ENCODE assay signal across 15 mouse cellular contexts in genomic region chr9:45938088-45938487, GRCm38 (mm10). TPM values are rescaled to one million over a fixed set of nuclear protein-coding genes. Genes with fewer than 3 reads are reported as not detected.
A peak's percentile ranks its signal among the peaks of the same experiment; 100 is the strongest.
DNase-seq lines count a peak whose midpoint lies in the region; ATAC-seq and TF ChIP-seq lines count a peak whose summit lies in the region.
"Had no signal": no experiment of that assay in that cellular context is flagged by ENCODE, and none has a peak within 500 bp of the region (broad histone marks: within the 10 kb centered on the region; RNA-seq: fewer than 3 reads in every experiment).

No protein-coding gene starts in this region.

- H3K27ac ChIP-seq in kidney, adult 2 months (ENCODE audit: insufficient read depth, low read depth, low read length), result peak overlapping the region; percentile 53
- no peak overlapping the region for H3K27ac ChIP-seq in kidney, embryonic 15.5 days
- H3K27ac ChIP-seq in forebrain, embryonic 16.5 days (ENCODE audit: low read length), result no peak overlapping the region
- H3K27ac ChIP-seq: forebrain, embryonic 12.5 days; liver, embryonic 15.5 days had no signal

- H3K27me3 ChIP-seq in kidney, adult 2 months (replicated peaks; ENCODE audit: control insufficient read depth, insufficient read depth, low read length), result no peaks in the 10 kb centered on the region
- H3K27me3 ChIP-seq in kidney, embryonic 15.5 days, result peaks cover 4% of the 10 kb centered on the region
- H3K27me3 ChIP-seq in forebrain, embryonic 16.5 days (replicated peaks; ENCODE audit: control insufficient read depth, insufficient read depth, low read length), result 0 out of 2 replicates have a peak, but pooled peaks cover 4% of the 10 kb centered on the region

- no peak overlapping the region for H3K4me2 ChIP-seq in kidney, embryonic 15.5 days
- H3K4me2 ChIP-seq in forebrain, embryonic 16.5 days (ENCODE audit: low read length), result no peak overlapping the region
- H3K4me2 ChIP-seq: forebrain, embryonic 12.5 days; liver, embryonic 15.5 days had no signal

- H3K4me1 ChIP-seq in kidney, adult 2 months (ENCODE audit: control insufficient read depth, insufficient read depth, low read length), result peaks cover 1% of the 10 kb centered on the region; the same call in 1 of the 2 replicates
- peaks cover 16% of the 10 kb centered on the region for H3K4me1 ChIP-seq in kidney, embryonic 15.5 days
- peaks cover 5% of the 10 kb centered on the region for H3K4me1 ChIP-seq in forebrain, embryonic 16.5 days (replicated peaks; ENCODE audit: control insufficient read depth, insufficient read depth, low read length)

- H3K9ac ChIP-seq in kidney, embryonic 15.5 days, result no peak overlapping the region
- no peak overlapping the region for H3K9ac ChIP-seq in forebrain, embryonic 16.5 days (replicated peaks; ENCODE audit: low read depth, low read length)
- H3K9ac ChIP-seq: forebrain, embryonic 12.5 days; liver, embryonic 15.5 days had no signal

- peak; percentile 55 to 64 for DNase-seq in cerebellum, postnatal 10 days
- no peak for DNase-seq in cerebellum, adult 8-10 months
- DNase-seq in kidney, adult 2 months, result peak; percentile 52
- peak; percentile 72 for DNase-seq in adipocyte (ENCODE audit: low spot score)
- peak; percentile 77 for DNase-seq in adrenal gland, postnatal 25 days
- no peak for DNase-seq in embryo, embryonic 11 days
- DNase-seq: cerebellum, adult 11 months; lung, postnatal 14 days; right cerebral cortex, adult 18-20 months; thymus, adult 2 months had no signal

- no peak for ATAC-seq in kidney, embryonic 15.5 days (replicated peaks; ENCODE audit: low FRiP score)
- ATAC-seq in forebrain, embryonic 16.5 days, result no peak

- no peak for TF ChIP-seq POLR2A in kidney, adult 2 months (IDR thresholded peaks at IDR 0.05; ENCODE audit: low read depth, low read length)

- no peak for TF ChIP-seq CTCF in kidney, adult 2 months (conservative IDR thresholded peaks at IDR 0.05; ENCODE audit: insufficient read depth, insufficient read length, low read depth, low read length)

- peaks cover 4% of the 10 kb centered on the region; the same call in 1 of the 2 replicates for H3K36me3 ChIP-seq in kidney, adult 2 months (ENCODE audit: control insufficient read depth, insufficient read depth, low read length)
- H3K36me3 ChIP-seq in kidney, embryonic 15.5 days, result peaks cover 44% of the 10 kb centered on the region
- peaks cover 17% of the 10 kb centered on the region; the same call in 1 of the 2 replicates for H3K36me3 ChIP-seq in forebrain, embryonic 16.5 days (ENCODE audit: control insufficient read depth, insufficient read depth)

- WGBS in kidney, adult 2 months, result 71% methylated on average over 8 of the region's 8 CpGs
- 88% methylated on average over 8 of the region's 8 CpGs for WGBS in kidney, embryonic 15.5 days
- 91% methylated on average over 8 of the region's 8 CpGs for WGBS in forebrain, embryonic 16.5 days

- no peak overlapping the region for H3K4me3 ChIP-seq in kidney, adult 2 months (ENCODE audit: insufficient read depth, low read depth, low read length)
- no peak overlapping the region for H3K4me3 ChIP-seq in kidney, embryonic 15.5 days (replicated peaks)
- no peak overlapping the region for H3K4me3 ChIP-seq in forebrain, embryonic 16.5 days (replicated peaks; ENCODE audit: low read length)
- H3K4me3 ChIP-seq: forebrain, embryonic 12.5 days; liver, embryonic 15.5 days had no signal

- H3K9me3 ChIP-seq in kidney, embryonic 15.5 days (replicated peaks), result no peaks in the 10 kb centered on the region
- H3K9me3 ChIP-seq in forebrain, embryonic 16.5 days (ENCODE audit: control insufficient read depth, low read length), result no peaks in the 10 kb centered on the region
- H3K9me3 ChIP-seq: forebrain, embryonic 12.5 days; liver, embryonic 15.5 days had no signal

RNA-seq across cellular contexts. Expression of gene Tagln, which starts 2.2 kb away (rescaled TPM):
- polyA plus RNA-seq in kidney, adult 2 months (2012; rRNA removed), result 50.3 and 93.5 TPM in 2 replicates
- polyA plus RNA-seq in kidney, embryonic 15.5 days (2015; fragmentation: Nextera tagmentation; extraction: Ambion mirVana), result 56.4 and 108 TPM in 2 replicates
- total RNA-seq in adrenal gland, postnatal 25 days (2021), result 51.0 and 70.2 TPM in 2 replicates
- polyA plus RNA-seq in forebrain, embryonic 16.5 days (2015; fragmentation: Nextera tagmentation; extraction: Ambion mirVana), result 5.0 and 5.6 TPM in 2 replicates
- total RNA-seq: hematopoietic stem cell, adult 5-6 weeks had no signal

RNA-seq across cellular contexts. Expression of gene Sidt2, which starts 17.0 kb away (rescaled TPM):
- polyA plus RNA-seq in kidney, adult 2 months (2012; rRNA removed), result 345 and 570 TPM in 2 replicates
- polyA plus RNA-seq in kidney, embryonic 15.5 days (2015; fragmentation: Nextera tagmentation; extraction: Ambion mirVana), result 37.3 and 39.3 TPM in 2 replicates
- 286 and 328 TPM in 2 replicates for total RNA-seq in adrenal gland, postnatal 25 days (2021)
- polyA plus RNA-seq in forebrain, embryonic 16.5 days (2015; fragmentation: Nextera tagmentation; extraction: Ambion mirVana), result 39.6 and 42.7 TPM in 2 replicates

RNA-seq across cellular contexts. Expression of gene Rnf214, which starts 31.4 kb away (rescaled TPM):
- polyA plus RNA-seq in kidney, adult 2 months (2012; rRNA removed), result 17.0 and 20.7 TPM in 2 replicates
- 57.4 and 62.3 TPM in 2 replicates for polyA plus RNA-seq in kidney, embryonic 15.5 days (2015; fragmentation: Nextera tagmentation; extraction: Ambion mirVana)
- total RNA-seq in adrenal gland, postnatal 25 days (2021), result 51.8 and 56.0 TPM in 2 replicates
- polyA plus RNA-seq in forebrain, embryonic 16.5 days (2015; fragmentation: Nextera tagmentation; extraction: Ambion mirVana), result 79.6 and 98.3 TPM in 2 replicates

RNA-seq across cellular contexts. Expression of gene Pcsk7, which starts 31.8 kb away (rescaled TPM):
- polyA plus RNA-seq in kidney, adult 2 months (2012; rRNA removed), result 32.0 and 53.8 TPM in 2 replicates
- 19.4 and 22.0 TPM in 2 replicates for polyA plus RNA-seq in kidney, embryonic 15.5 days (2015; fragmentation: Nextera tagmentation; extraction: Ambion mirVana)
- total RNA-seq in adrenal gland, postnatal 25 days (2021), result 28.9 and 33.7 TPM in 2 replicates
- 22.9 and 30.5 TPM in 2 replicates for polyA plus RNA-seq in forebrain, embryonic 16.5 days (2015; fragmentation: Nextera tagmentation; extraction: Ambion mirVana)

Comparison
In these comparisons a context has a peak if more than half of its experiments do, and no peak if none do; other contexts are left out.
1. DNase-seq: peak in cerebellum, postnatal 10 days (2 of 2), kidney, adult 2 months (single experiment), adipocyte (single experiment) and adrenal gland, postnatal 25 days (single experiment); none in cerebellum, adult 8-10 months (single experiment) and embryo, embryonic 11 days (single experiment).